Mouse (Mus musculus) bone marrow macrophage, adult 2 months (primary cell): ENCODE measurements around the gene Heatr4.

Source experiments
- CTCF ChIP-seq: IDR thresholded peaks from 2 replicates; pipeline ENCODE4 v1.5.1; 2012; ENCODE audit warnings: low read depth, mild to moderate bottlenecking, low read length, moderate library complexity
- POLR2A ChIP-seq: IDR thresholded peaks from 2 replicates; pipeline ENCODE4 v1.6.1; 2012; ENCODE audit warnings: mild to moderate bottlenecking, low read depth, low read length, borderline replicate concordance

- TF ChIP-seq CTCF (no peak), POLR2A (no peak)
Observed at GRCm38 (mm10) chr12:83914797-83915196, 69.9 kb downstream of the Heatr4 start.
